Mouse (Mus musculus): ENCODE results near the gene Utrn. TPM values are rescaled to one million over a fixed set of nuclear protein-coding genes. Genes with fewer than 3 reads are reported as not detected.

Gene Utrn
- polyA plus RNA-seq, 1 experiment: 5.7 TPM

DNA sequence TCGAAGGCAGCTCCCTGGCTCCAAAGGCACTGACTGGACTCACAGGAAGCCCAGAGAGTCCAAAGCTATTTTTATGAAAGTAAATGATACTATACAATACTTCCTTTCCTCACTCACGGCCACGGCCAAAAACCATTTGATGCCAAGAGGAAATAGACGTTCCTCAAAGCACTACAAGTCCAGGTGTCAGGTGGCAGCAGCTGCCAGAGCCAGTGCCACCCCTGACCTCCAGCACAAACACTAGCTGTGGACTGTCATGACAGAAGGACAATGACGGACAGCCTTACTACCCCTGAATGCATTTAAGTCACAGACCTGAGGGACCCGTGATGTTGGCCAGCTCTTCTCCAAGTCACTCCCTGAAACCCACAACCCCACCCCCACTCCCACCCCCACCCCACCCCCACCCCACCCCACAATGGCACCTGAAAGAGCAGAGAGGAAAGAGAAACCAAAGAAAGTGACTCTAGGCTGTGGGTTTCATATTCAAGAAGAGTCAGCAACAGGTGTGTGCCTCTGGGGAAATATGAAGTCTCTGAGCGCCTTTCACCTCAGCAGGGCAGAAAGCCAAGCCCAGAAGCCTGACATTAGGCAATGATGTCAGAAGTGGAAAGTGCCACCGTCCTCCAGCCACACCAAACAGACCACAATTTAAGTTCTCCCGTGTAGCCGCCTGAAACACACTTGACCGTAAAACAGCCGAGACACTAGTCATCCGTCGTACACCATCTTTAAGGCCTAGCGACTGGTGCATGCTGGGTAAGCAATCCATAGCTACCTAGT is 45.5 kb downstream of the Utrn start:
- Histone ChIP-seq H3K4me1 (ENCODE audit: control insufficient read depth, insufficient read depth, low read length) (no peaks in the 10 kb centered on the region), H3K4me3 (ENCODE audit: control insufficient read depth, low read depth, low read length) (no peak overlapping the region), H3K27me3 (ENCODE audit: control insufficient read depth, insufficient read depth, low read length) (no peaks in the 10 kb centered on the region), H3K36me3 (ENCODE audit: control insufficient read depth, insufficient read depth, low read length) (no peaks in the 10 kb centered on the region), H3K27ac (ENCODE audit: control insufficient read depth, insufficient read depth, low read depth, low read length) (no peak overlapping the region)
- no peak for TF ChIP-seq CTCF (IDR thresholded peaks at IDR 0.05; ENCODE audit: control insufficient read depth, insufficient read depth, insufficient replicate concordance, low read depth, low read length)
- no peak for TF ChIP-seq POLR2A (IDR thresholded peaks at IDR 0.05; ENCODE audit: control insufficient read depth, low read depth, low read length)

DNA sequence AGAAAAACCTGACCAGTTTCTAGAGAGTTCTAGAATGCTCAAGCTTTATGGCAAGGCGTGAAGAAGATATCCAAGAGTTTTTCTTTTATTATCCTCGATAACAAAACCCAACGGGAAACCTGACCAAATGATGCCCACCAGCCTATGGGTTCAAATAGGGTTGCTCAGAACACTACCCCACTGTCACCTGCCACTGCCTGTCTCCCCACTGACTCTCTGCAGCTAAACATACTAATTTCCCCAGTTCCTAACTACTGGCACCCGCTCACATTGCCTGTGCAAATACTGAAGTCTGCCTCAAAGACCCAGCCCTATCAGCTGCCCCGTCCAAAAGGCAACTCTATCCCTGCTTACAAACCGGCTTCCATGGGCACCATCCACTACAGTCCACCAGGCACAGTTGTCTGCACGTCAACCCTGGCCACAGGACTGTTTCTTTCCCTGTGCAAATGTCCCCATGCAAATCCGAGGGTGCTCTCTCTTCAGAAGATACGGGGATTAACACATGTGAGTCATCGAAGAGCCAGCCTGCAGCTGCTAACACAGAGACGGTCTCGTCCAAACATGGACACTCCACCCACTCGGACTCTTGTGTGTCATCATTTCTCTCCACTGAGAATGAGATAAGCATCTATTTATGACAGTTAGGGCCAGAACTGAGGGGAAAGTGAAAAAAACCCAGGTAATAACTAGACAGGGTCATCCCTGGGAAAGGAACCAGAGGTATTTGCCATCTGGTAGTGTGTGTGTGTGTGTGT is 48.0 kb downstream of the Utrn start:
- H3K4me3 ChIP-seq (ENCODE audit: control insufficient read depth, low read depth, low read length): no peak overlapping the region
- H3K27ac ChIP-seq (ENCODE audit: control insufficient read depth, insufficient read depth, low read depth, low read length): no peak overlapping the region
- no peaks in the 10 kb centered on the region for H3K4me1 ChIP-seq (ENCODE audit: control insufficient read depth, insufficient read depth, low read length)
- H3K27me3 ChIP-seq (ENCODE audit: control insufficient read depth, insufficient read depth, low read length): no peaks in the 10 kb centered on the region
- TF ChIP-seq POLR2A (IDR thresholded peaks at IDR 0.05; ENCODE audit: control insufficient read depth, low read depth, low read length): no peak
- no peak for TF ChIP-seq CTCF (IDR thresholded peaks at IDR 0.05; ENCODE audit: control insufficient read depth, insufficient read depth, insufficient replicate concordance, low read depth, low read length)
- no peaks in the 10 kb centered on the region for H3K36me3 ChIP-seq (ENCODE audit: control insufficient read depth, insufficient read depth, low read length)

DNA sequence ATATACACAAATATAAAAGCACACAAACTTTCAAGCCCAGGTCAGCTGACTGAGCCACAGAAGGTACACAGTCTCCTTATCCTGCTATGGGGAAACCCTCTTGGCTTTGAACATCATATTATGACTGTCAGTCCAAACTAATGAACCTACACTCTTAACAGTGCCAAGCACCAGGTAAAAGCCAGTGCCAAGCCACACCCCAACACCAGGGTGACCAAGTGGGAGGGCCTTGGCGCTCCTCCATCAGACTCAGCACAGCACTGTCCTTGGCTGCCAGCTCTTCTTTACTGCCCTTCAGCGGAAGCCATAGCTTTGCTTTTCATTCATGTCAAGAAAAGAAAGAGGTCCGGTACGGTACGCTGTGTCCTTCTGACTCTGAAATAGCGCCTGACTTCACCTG is 51.8 kb downstream of the Utrn start:
- Histone ChIP-seq H3K4me1 (ENCODE audit: control insufficient read depth, insufficient read depth, low read length) (no peaks in the 10 kb centered on the region), H3K27me3 (ENCODE audit: control insufficient read depth, insufficient read depth, low read length) (no peaks in the 10 kb centered on the region), H3K36me3 (ENCODE audit: control insufficient read depth, insufficient read depth, low read length) (no peaks in the 10 kb centered on the region), H3K4me3 (ENCODE audit: control insufficient read depth, low read depth, low read length) (no peak overlapping the region), H3K27ac (ENCODE audit: control insufficient read depth, insufficient read depth, low read depth, low read length) (no peak overlapping the region)
- TF ChIP-seq CTCF (IDR thresholded peaks at IDR 0.05; ENCODE audit: control insufficient read depth, insufficient read depth, insufficient replicate concordance, low read depth, low read length): no peak
- no peak for TF ChIP-seq POLR2A (IDR thresholded peaks at IDR 0.05; ENCODE audit: control insufficient read depth, low read depth, low read length)

DNA sequence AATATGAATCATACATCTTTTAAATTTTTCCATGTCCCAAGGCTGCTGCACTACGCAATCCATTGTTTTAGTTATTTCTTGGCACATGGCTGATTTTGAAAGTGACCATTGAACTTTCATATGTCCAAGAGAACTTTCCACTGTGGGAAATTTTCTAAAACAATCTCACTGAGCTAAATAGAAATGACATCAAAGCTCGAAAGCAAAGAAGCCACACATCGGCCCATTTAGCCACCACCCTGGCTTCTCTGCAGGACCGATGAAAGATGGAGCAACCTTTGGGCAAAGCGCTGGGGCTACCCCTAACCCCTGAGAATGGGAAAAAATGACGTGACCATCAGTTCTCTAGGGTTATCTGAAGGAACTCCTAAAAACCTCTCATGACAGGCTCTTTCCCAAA is 52.6 kb downstream of the Utrn start:
- Histone ChIP-seq H3K4me1 (ENCODE audit: control insufficient read depth, insufficient read depth, low read length) (no peaks in the 10 kb centered on the region), H3K27ac (ENCODE audit: control insufficient read depth, insufficient read depth, low read depth, low read length) (no peak overlapping the region), H3K4me3 (ENCODE audit: control insufficient read depth, low read depth, low read length) (no peak overlapping the region), H3K36me3 (ENCODE audit: control insufficient read depth, insufficient read depth, low read length) (no peaks in the 10 kb centered on the region), H3K27me3 (ENCODE audit: control insufficient read depth, insufficient read depth, low read length) (no peaks in the 10 kb centered on the region)
- TF ChIP-seq CTCF (IDR thresholded peaks at IDR 0.05; ENCODE audit: control insufficient read depth, insufficient read depth, insufficient replicate concordance, low read depth, low read length) (no peak), POLR2A (IDR thresholded peaks at IDR 0.05; ENCODE audit: control insufficient read depth, low read depth, low read length) (no peak)

DNA sequence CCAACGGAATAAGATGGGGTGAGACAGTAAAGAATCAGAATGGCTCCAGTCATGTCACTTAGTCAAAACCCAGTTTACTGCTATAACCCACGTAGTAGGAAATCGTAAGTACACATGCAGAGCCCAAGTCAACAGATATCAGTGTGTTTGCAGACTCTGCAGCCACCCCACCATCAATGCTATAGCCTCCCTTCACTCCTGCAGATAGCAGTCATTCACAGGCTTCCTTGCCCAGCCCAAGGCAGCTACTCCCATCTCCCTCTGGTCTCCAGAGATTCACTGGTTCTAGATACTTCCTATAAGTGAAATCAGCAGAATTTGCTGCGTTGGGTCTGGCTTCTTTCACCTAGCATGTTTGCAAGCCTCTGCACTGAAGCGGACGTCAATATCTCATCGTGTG is 54.8 kb downstream of the Utrn start:
- H3K27ac ChIP-seq (ENCODE audit: control insufficient read depth, insufficient read depth, low read depth, low read length): no peak overlapping the region
- no peak for TF ChIP-seq POLR2A (IDR thresholded peaks at IDR 0.05; ENCODE audit: control insufficient read depth, low read depth, low read length)
- TF ChIP-seq CTCF (IDR thresholded peaks at IDR 0.05; ENCODE audit: control insufficient read depth, insufficient read depth, insufficient replicate concordance, low read depth, low read length): no peak
- H3K4me3 ChIP-seq (ENCODE audit: control insufficient read depth, low read depth, low read length): no peak overlapping the region
- no peaks in the 10 kb centered on the region for H3K27me3 ChIP-seq (ENCODE audit: control insufficient read depth, insufficient read depth, low read length)
- H3K36me3 ChIP-seq (ENCODE audit: control insufficient read depth, insufficient read depth, low read length): no peaks in the 10 kb centered on the region
- no peaks in the 10 kb centered on the region for H3K4me1 ChIP-seq (ENCODE audit: control insufficient read depth, insufficient read depth, low read length)

DNA sequence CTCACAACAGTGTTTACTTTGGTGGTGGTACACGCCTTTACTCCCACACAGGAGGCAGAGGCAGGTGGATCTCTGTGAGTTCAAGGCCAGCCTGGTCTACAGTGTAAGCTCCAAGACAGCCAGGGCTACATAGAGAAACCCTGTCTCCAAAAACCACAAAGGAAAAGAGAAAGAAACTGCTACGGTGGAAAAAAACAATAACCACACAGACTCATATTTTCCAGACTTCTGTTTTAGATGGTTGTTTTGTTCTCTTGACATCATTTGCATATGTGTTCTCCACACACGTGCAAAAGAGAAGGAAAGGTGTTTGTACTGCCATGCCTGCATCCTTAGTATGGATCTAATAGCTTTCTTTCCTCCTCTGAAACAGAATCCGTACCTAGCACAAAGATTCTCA is 55.3 kb downstream of the Utrn start:
- Histone ChIP-seq H3K27me3 (ENCODE audit: control insufficient read depth, insufficient read depth, low read length) (no peaks in the 10 kb centered on the region), H3K4me3 (ENCODE audit: control insufficient read depth, low read depth, low read length) (no peak overlapping the region), H3K27ac (ENCODE audit: control insufficient read depth, insufficient read depth, low read depth, low read length) (no peak overlapping the region), H3K36me3 (ENCODE audit: control insufficient read depth, insufficient read depth, low read length) (no peaks in the 10 kb centered on the region), H3K4me1 (ENCODE audit: control insufficient read depth, insufficient read depth, low read length) (no peaks in the 10 kb centered on the region)
- no peak for TF ChIP-seq CTCF (IDR thresholded peaks at IDR 0.05; ENCODE audit: control insufficient read depth, insufficient read depth, insufficient replicate concordance, low read depth, low read length)
- no peak for TF ChIP-seq POLR2A (IDR thresholded peaks at IDR 0.05; ENCODE audit: control insufficient read depth, low read depth, low read length)

DNA sequence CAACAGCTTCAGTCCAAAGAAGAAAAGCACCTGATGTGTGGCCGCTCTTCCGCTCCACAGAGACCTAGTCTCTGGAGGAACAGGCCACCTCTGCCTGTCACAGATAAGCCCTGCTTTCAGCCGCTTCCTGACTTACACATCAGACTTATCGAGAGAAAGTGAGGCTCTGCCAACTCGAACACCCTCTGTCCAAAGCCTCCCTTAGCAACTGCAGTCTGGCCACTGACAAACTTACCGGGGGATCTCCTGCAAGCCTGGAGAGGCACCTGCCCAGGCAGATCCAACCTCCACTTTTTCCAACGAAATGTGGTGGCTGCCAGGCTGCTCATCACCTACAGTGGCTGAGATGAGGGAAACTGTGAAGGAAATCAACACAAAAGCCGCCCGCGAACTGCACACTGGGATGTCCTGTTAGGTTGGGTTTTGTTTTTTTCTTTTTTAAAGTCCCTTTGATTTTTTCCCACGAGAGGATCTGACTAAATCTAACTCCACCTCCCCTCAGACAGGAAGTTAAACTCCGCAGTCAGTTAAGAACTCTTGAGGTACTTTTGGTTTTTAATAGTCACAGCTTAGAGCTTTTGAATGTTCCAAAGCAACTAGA is 55.9 kb downstream of the Utrn start:
- H3K27ac ChIP-seq (ENCODE audit: control insufficient read depth, insufficient read depth, low read depth, low read length): no peak overlapping the region
- TF ChIP-seq POLR2A (IDR thresholded peaks at IDR 0.05; ENCODE audit: control insufficient read depth, low read depth, low read length) (no peak), CTCF (IDR thresholded peaks at IDR 0.05; ENCODE audit: control insufficient read depth, insufficient read depth, insufficient replicate concordance, low read depth, low read length) (no peak)

More for the DNA sequence above, 55.9 kb downstream of the Utrn start:
- Histone ChIP-seq H3K4me3 (ENCODE audit: control insufficient read depth, low read depth, low read length) (no peak overlapping the region), H3K27me3 (ENCODE audit: control insufficient read depth, insufficient read depth, low read length) (no peaks in the 10 kb centered on the region), H3K4me1 (ENCODE audit: control insufficient read depth, insufficient read depth, low read length) (no peaks in the 10 kb centered on the region), H3K36me3 (ENCODE audit: control insufficient read depth, insufficient read depth, low read length) (no peaks in the 10 kb centered on the region)

Data from testis, adult 2 months (tissue).